Mouse (Mus musculus) thymus, postnatal 36 days (tissue): ENCODE data around the gene Pak6.

Experiments
- DNase-seq, 2 experiments: peaks; one replicate each; pipeline ENCODE4 v3.0.0; 2022; ENCODE audit warnings: mixed read lengths in 2 of 2

Gene Pak6

GRCm38 (mm10) chr2:118667181-118667580 is 4.1 kb downstream of the Pak6 start:
- DNase-seq = no peak

DNA sequence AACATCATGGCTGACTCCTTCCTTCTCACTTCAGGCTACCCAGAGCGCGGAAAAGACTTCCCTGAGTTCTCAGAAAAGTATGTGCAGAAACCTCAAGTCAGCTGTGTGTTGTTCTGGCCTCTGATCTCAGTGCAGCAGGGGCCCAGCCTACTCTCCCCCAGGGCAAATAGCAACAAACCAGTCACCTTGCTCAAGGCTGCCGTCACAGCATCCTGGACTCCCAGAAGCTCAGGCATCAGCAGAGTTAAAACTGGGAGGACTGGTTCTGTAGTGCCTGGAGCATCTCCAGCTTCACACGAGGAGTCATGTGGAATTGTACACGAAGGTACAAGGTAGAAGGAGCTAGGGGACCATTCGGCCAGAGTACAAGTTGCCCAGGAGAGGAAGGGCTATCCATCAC is 6.1 kb downstream of the Pak6 start:
- peak in 1 of 2 experiments; percentile 16 for DNase-seq

DNA sequence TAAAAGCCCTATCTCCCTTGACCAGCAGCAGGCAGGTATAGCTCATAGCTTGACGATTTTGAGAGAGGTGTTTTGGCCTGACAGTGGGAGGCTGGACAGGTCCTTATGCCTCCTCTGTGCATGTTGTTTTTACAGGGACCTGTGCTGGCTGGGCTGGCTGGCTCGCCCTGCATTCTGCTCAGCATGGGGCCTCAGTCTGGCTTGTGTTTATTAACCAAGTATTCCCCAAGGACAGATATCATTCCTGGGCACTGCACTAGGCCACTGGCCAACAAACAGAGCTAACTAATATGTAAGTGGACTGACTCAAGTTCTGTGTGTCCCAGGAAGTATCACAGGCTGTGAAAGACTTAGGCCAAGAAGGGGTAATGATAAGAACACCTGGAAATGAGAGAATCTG is 6.7 kb downstream of the Pak6 start:
- no peak for DNase-seq

GRCm38 (mm10) chr2:118671728-118672127 is 8.6 kb downstream of the Pak6 start:
- DNase-seq = no peak

GRCm38 (mm10) chr2:118673686-118674465 is 10.8 kb downstream of the Pak6 start:
- DNase-seq = no peak

GRCm38 (mm10) chr2:118674500-118674899 is 11.4 kb downstream of the Pak6 start:
- no peak for DNase-seq

- no peak for DNase-seq
Measured at GRCm38 (mm10) chr2:118676839-118677741, 14.0 kb downstream of the Pak6 start.

GRCm38 (mm10) chr2:118677817-118678216 is 14.7 kb downstream of the Pak6 start:
- DNase-seq = no peak

- no peak for DNase-seq
Measured at GRCm38 (mm10) chr2:118679577-118679976, 16.5 kb downstream of the Pak6 start.

DNA sequence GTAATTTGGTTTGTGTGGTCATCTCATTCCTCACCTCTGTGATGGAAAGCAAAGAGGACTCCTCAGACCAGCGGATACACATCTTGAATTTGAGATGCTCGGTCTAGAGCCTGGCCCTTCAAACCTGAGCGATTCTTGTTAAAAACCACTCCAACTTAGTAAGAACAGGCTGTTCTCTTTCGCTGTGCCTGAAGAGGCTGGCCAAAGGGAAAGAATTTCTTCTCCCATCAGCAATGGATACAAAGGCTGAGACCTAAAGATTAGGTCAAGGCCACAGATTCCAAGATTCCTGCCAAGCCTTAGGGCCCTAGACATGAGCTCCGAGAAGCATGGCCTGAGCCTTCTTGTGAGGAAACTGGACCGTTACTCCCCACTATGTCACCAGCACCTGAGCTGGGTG is 17.8 kb downstream of the Pak6 start:
- no peak for DNase-seq

GRCm38 (mm10) chr2:118682544-118683260 is 19.6 kb downstream of the Pak6 start:
- no peak for DNase-seq

DNA sequence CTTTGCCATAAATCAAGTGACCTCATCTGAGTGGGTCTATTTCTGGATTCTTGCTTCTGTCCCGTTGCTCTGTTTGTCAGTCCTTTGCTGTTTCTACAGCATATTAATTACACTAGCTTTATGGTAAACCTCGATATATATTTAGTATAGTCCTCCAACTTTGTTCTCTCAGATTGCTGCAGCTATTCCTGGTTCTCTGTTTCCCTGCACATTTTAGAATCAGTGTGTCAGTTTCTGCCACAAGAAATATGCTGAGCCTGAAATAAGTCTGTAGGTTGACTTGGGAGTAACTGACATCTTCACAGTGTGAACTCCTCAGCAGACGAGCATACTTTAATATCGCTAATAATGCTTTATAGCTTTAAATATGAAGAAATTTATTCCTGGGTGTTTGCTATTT is 22.0 kb downstream of the Pak6 start:
- no peak for DNase-seq

DNA sequence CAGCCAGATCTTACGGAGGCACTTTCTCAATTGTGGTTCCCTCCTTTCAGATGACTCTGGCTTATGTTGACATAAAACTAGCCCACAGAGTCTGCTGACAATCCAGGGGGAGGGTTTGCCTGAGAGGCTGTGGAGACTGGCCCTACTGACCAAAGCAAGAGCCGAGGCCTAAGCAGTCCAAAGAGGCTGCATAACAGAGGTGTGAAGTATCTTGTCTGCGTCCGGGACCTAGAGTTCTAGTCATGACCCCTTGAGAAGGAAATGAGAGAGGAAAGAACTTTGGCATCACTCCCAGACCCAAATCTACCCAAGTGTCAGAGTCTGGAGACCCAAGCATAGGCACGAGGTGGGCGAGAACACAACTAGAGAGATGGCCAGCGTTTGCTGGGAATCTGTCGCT is 23.6 kb downstream of the Pak6 start:
- no peak for DNase-seq

GRCm38 (mm10) chr2:118687791-118688190 is 24.7 kb downstream of the Pak6 start:
- DNase-seq = no peak

- no peak for DNase-seq
Measured at GRCm38 (mm10) chr2:118689875-118690274, 26.8 kb downstream of the Pak6 start.

DNA sequence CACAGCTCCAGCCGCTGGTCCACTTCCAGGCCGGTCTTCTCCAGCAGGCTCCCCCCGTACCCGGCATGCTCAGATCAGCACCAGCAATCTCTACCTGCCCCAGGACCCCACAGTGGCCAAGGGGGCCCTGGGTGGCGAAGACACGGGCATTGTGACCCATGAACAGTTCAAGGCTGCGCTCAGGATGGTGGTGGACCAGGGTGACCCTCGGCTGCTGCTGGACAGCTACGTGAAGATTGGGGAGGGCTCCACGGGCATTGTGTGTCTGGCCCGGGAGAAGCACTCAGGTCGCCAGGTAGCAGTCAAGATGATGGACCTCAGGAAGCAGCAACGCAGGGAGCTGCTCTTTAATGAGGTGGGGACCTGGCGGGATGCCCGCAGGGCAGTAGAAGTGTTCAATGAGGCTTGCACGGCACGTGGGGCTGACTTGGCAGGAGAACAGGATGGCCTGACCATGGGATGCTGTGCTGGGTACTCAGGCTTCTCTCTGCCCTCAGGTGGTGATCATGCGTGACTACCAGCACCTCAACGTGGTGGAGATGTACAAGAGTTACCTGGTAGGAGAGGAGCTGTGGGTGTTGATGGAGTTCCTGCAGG is 30.4 kb downstream of the Pak6 start:
- DNase-seq = no peak

DNA sequence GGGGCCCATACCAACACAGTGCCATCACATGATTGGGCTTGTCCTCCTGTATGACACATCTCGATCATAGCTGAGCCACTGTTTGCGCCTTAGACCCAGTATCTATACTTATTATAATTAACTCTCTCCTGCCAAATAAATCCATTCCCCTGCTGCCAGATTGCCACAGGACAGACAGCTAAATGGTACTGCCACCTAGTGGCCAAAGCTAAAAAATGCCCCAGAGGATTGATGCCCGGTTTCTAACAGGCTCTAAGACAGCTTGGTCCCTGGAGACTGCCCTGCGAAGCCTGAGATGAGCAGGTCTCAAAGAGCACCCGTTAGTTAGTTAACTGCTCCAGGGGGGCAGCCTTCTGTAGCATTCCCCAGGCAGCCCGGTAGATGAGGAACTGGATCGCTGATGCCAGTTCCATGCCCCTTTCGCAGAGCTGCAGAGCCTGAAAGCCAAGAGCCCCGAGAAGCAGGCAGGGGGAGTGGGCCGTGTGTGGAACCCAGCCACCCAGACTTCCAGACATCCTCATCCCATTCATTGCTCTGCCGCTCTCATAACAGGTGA is 32.7 kb downstream of the Pak6 start:
- DNase-seq = peak; percentile 47

- peak in 1 of 2 experiments; percentile 46 for DNase-seq
Measured at GRCm38 (mm10) chr2:118696451-118697308, 33.6 kb downstream of the Pak6 start.

- no peak for DNase-seq
Measured at GRCm38 (mm10) chr2:118697311-118697877, 34.3 kb downstream of the Pak6 start.

- DNase-seq = no peak
Measured at GRCm38 (mm10) chr2:118697955-118698354, 34.9 kb downstream of the Pak6 start.
